In the genomic region with DNA sequence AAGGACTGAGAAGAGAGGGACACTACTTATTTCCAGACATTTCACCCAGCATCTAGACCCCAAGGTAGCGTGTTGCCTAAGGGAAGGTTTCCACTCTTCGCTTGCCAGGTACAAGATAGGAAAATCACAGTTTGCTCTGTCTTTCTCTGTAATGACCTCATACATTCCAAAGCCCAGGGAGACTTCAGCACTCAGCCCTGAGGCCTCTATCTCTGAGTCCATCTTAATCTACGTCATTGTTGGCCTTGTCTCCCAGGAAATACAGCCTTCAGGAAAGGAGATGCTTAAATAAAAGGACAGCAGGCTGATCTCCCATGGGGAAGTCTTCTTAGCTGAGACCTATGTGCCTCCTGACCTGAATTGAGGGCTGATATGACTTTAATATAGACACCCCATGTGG, we compare ENCODE assay signal across 19 mouse cellular contexts.
A peak's percentile ranks its signal among the peaks of the same experiment; 100 is the strongest.
DNase-seq lines count a peak whose midpoint lies in the region; ATAC-seq and TF ChIP-seq lines count a peak whose summit lies in the region.
"Had no signal": no experiment of that assay in that cellular context is flagged by ENCODE, and none has a peak within 500 bp of the region (broad histone marks: within the 10 kb centered on the region; RNA-seq: fewer than 3 reads in every experiment).

No protein-coding gene starts in this region.

- ATAC-seq in midbrain, embryonic 15.5 days (replicated peaks), result no peak
- ATAC-seq: activated CD4-positive, CD25-positive, alpha-beta regulatory T cell, adult 4 months; forebrain, embryonic 13.5 days; forebrain, postnatal 0 days; intestine, embryonic 15.5 days; Patski had no signal

- no peak for TF ChIP-seq CTCF in testis, adult 2 months (IDR thresholded peaks at IDR 0.05; ENCODE audit: control insufficient read depth, insufficient read depth, insufficient replicate concordance, low read depth, low read length)

- intact Hi-C loops in heart, postnatal 25 days (cut with DNase I), result no loop called here

- no peaks in the 10 kb centered on the region for H3K9me3 ChIP-seq in heart, embryonic 10.5 days
- H3K9me3 ChIP-seq in midbrain, embryonic 15.5 days, result no peaks in the 10 kb centered on the region
- H3K9me3 ChIP-seq: embryonic facial prominence, embryonic 10.5 days; forebrain, embryonic 13.5 days; hindbrain, embryonic 10.5 days; intestine, embryonic 15.5 days had no signal

- no peak overlapping the region for H3K9ac ChIP-seq in midbrain, embryonic 15.5 days
- H3K9ac ChIP-seq: forebrain, embryonic 13.5 days; forebrain, postnatal 0 days; hindbrain, embryonic 14.5 days; intestine, embryonic 15.5 days had no signal

- H3K36me3 ChIP-seq in heart, embryonic 10.5 days, result peaks cover 12% of the 10 kb centered on the region
- no peaks in the 10 kb centered on the region for H3K36me3 ChIP-seq in testis, adult 2 months (ENCODE audit: control insufficient read depth, insufficient read depth, low read length)
- no peaks in the 10 kb centered on the region for H3K36me3 ChIP-seq in midbrain, embryonic 15.5 days (replicated peaks)
- H3K36me3 ChIP-seq: embryonic facial prominence, embryonic 10.5 days; intestine, embryonic 15.5 days had no signal

- 72% methylated on average over 3 of the region's 3 CpGs for WGBS in heart, embryonic 10.5 days
- 86% methylated on average over 3 of the region's 3 CpGs for WGBS in midbrain, embryonic 15.5 days

- no peak overlapping the region for H3K4me3 ChIP-seq in heart, embryonic 10.5 days
- H3K4me3 ChIP-seq in testis, adult 2 months (ENCODE audit: control insufficient read depth, low read depth, low read length), result no peak overlapping the region
- no peak overlapping the region for H3K4me3 ChIP-seq in midbrain, embryonic 15.5 days
- H3K4me3 ChIP-seq: embryonic facial prominence, embryonic 10.5 days; forebrain, embryonic 13.5 days; hindbrain, embryonic 10.5 days; intestine, embryonic 15.5 days had no signal

- H3K4me1 ChIP-seq in heart, embryonic 10.5 days, result peaks cover 33% of the 10 kb centered on the region
- H3K4me1 ChIP-seq in testis, adult 2 months (ENCODE audit: control insufficient read depth, insufficient read depth, low read length), result peaks cover 2% of the 10 kb centered on the region; the same call in 1 of the 2 replicates
- peaks cover 11% of the 10 kb centered on the region; the same call in 1 of the 2 replicates for H3K4me1 ChIP-seq in midbrain, embryonic 15.5 days

- no peak overlapping the region for H3K4me2 ChIP-seq in midbrain, embryonic 15.5 days
- H3K4me2 ChIP-seq: forebrain, embryonic 13.5 days; hindbrain, embryonic 14.5 days; intestine, embryonic 15.5 days had no signal

- peak overlapping the region; percentile 42; the same call in 1 of the 2 replicates for H3K27ac ChIP-seq in heart, embryonic 10.5 days
- H3K27ac ChIP-seq in testis, adult 2 months (ENCODE audit: control insufficient read depth, insufficient read depth, low read depth, low read length), result peak overlapping the region; percentile 54
- H3K27ac ChIP-seq in midbrain, embryonic 15.5 days, result no peak overlapping the region
- H3K27ac ChIP-seq: embryonic facial prominence, embryonic 10.5 days; forebrain, embryonic 13.5 days; hindbrain, embryonic 10.5 days; hindbrain, embryonic 14.5 days; intestine, embryonic 15.5 days had no signal

- no peaks in the 10 kb centered on the region for H3K27me3 ChIP-seq in heart, embryonic 10.5 days (ENCODE audit: insufficient read depth, poor library complexity, severe bottlenecking)
- no peaks in the 10 kb centered on the region for H3K27me3 ChIP-seq in testis, adult 2 months (ENCODE audit: control insufficient read depth, insufficient read depth, low read length)
- no peaks in the 10 kb centered on the region for H3K27me3 ChIP-seq in midbrain, embryonic 15.5 days (replicated peaks)
- H3K27me3 ChIP-seq: forebrain, embryonic 13.5 days; intestine, embryonic 15.5 days; Patski had no signal

- no peak for TF ChIP-seq POLR2A in testis, adult 2 months (IDR thresholded peaks at IDR 0.05; ENCODE audit: control insufficient read depth, low read depth, low read length)

- DNase-seq in adrenal gland, adult 2 months, result peak; percentile 47
- no peak for DNase-seq in adrenal gland, adult 18-20 months (ENCODE audit: low spot score in 2 of 2)
- DNase-seq in heart, embryonic 10.5 days (ENCODE audit: low spot score), result no peak
- DNase-seq in heart, postnatal 25 days (ENCODE audit: low spot score), result no peak
- no peak for DNase-seq in testis, postnatal 10 days (ENCODE audit: low spot score)
- DNase-seq: cerebellum, adult 2 months; cerebellum, postnatal 10 days; forebrain, postnatal 0 days; gastrocnemius, postnatal 25 days; kidney, adult 18-20 months had no signal
